Mouse (Mus musculus) left cerebral cortex, adult 11 months (tissue): ENCODE results near the gene Cpped1.

Source experiments
- DNase-seq: peaks from one replicate; pipeline ENCODE4 v3.0.0; 2022; ENCODE audit warnings: low spot score

Gene Cpped1

GRCm38 (mm10) chr16:11909035-11909591 is at the start of gene Cpped1:
Gene Cpped1 (minus strand): TSS chr16:11909445.
- DNase-seq, result peak; percentile 76

- DNase-seq, result peak; percentile 8
Measured at GRCm38 (mm10) chr16:11940477-11940876, 31.2 kb upstream of the Cpped1 start.

- no peak for DNase-seq
Measured at GRCm38 (mm10) chr16:11910801-11911200, 1.6 kb upstream of the Cpped1 start.

GRCm38 (mm10) chr16:11909817-11910216 is 572 bp upstream of the Cpped1 start:
- DNase-seq, result no peak

- DNase-seq, result peak; percentile 16
Measured at GRCm38 (mm10) chr16:11908461-11909014, 707 bp downstream of the Cpped1 start.

GRCm38 (mm10) chr16:11907816-11908215 is 1.4 kb downstream of the Cpped1 start:
- DNase-seq, result no peak

- DNase-seq, result no peak
Measured at GRCm38 (mm10) chr16:11906906-11907305, 2.3 kb downstream of the Cpped1 start.

GRCm38 (mm10) chr16:11905216-11905615 is 4.0 kb downstream of the Cpped1 start:
- no peak for DNase-seq

GRCm38 (mm10) chr16:11902007-11902406 is 7.2 kb downstream of the Cpped1 start:
- DNase-seq, result no peak

GRCm38 (mm10) chr16:11900341-11900740 is 8.9 kb downstream of the Cpped1 start:
- DNase-seq, result no peak

GRCm38 (mm10) chr16:11896411-11896810 is 12.8 kb downstream of the Cpped1 start:
- DNase-seq, result no peak

- no peak for DNase-seq
Measured at GRCm38 (mm10) chr16:11894877-11895276, 14.4 kb downstream of the Cpped1 start.

- no peak for DNase-seq
Measured at GRCm38 (mm10) chr16:11890186-11890585, 19.1 kb downstream of the Cpped1 start.

- DNase-seq, result no peak
Measured at GRCm38 (mm10) chr16:11889741-11890140, 19.5 kb downstream of the Cpped1 start.

- DNase-seq, result no peak
Measured at GRCm38 (mm10) chr16:11881795-11882194, 27.4 kb downstream of the Cpped1 start.

GRCm38 (mm10) chr16:11880461-11880860 is 28.8 kb downstream of the Cpped1 start:
- DNase-seq, result no peak

- no peak for DNase-seq
Measured at GRCm38 (mm10) chr16:11879196-11879595, 30.0 kb downstream of the Cpped1 start.

GRCm38 (mm10) chr16:11875227-11875626 is 34.0 kb downstream of the Cpped1 start:
- DNase-seq, result no peak

- no peak for DNase-seq
Measured at GRCm38 (mm10) chr16:11873292-11873691, 36.0 kb downstream of the Cpped1 start.

- no peak for DNase-seq
Measured at GRCm38 (mm10) chr16:11868486-11868885, 40.8 kb downstream of the Cpped1 start.

- no peak for DNase-seq
Measured at GRCm38 (mm10) chr16:11852716-11853605, 56.3 kb downstream of the Cpped1 start.

- DNase-seq, result no peak
Measured at GRCm38 (mm10) chr16:11848990-11849658, 60.1 kb downstream of the Cpped1 start.

- no peak for DNase-seq
Measured at GRCm38 (mm10) chr16:11845309-11845708, 63.9 kb downstream of the Cpped1 start.
